Mouse (Mus musculus) liver, postnatal 0 days (tissue): ENCODE data around the gene Bclaf3.

ENCODE experiments used
- CTCF ChIP-seq: sonication (generic); IDR thresholded peaks from 2 replicates; pipeline ENCODE4 v1.5.1; 2016; ENCODE audit warnings: antibody characterized with exemption, low read depth
- EP300 ChIP-seq: IDR thresholded peaks from 2 replicates; pipeline ENCODE4 v1.6.1; 2016; ENCODE audit warnings: antibody characterized with exemption, low read depth, mild to moderate bottlenecking

GRCm38 (mm10) chrX:159510716-159511051, 15.8 kb upstream of the Bclaf3 start:
- TF ChIP-seq CTCF, result no peak
- TF ChIP-seq EP300, result no peak
